Mouse (Mus musculus) heart, postnatal 25 days (tissue): Measurements from ENCODE around the gene Suclg1. TPM values are rescaled to one million over a fixed set of nuclear protein-coding genes. Genes with fewer than 3 reads are reported as not detected.

Experiments used
- DNase-seq: peaks from one replicate; pipeline ENCODE4 v3.0.0; 2022; ENCODE audit warnings: low spot score
- intact Hi-C: fragments of 180-260 bp; cut with DNase I; formaldehyde crosslinking; loops from one replicate; pipeline ENCODE4 v1.15.1; 2025
- total RNA-seq, 2 experiments: library from RNA; stranded (reverse); gene quantifications; 2 replicates each; pipeline ENCODE4 v1.2.3; 2021

The Suclg1 gene
- total RNA-seq, 2 experiments from 2014 or later: 581 TPM

DNA sequence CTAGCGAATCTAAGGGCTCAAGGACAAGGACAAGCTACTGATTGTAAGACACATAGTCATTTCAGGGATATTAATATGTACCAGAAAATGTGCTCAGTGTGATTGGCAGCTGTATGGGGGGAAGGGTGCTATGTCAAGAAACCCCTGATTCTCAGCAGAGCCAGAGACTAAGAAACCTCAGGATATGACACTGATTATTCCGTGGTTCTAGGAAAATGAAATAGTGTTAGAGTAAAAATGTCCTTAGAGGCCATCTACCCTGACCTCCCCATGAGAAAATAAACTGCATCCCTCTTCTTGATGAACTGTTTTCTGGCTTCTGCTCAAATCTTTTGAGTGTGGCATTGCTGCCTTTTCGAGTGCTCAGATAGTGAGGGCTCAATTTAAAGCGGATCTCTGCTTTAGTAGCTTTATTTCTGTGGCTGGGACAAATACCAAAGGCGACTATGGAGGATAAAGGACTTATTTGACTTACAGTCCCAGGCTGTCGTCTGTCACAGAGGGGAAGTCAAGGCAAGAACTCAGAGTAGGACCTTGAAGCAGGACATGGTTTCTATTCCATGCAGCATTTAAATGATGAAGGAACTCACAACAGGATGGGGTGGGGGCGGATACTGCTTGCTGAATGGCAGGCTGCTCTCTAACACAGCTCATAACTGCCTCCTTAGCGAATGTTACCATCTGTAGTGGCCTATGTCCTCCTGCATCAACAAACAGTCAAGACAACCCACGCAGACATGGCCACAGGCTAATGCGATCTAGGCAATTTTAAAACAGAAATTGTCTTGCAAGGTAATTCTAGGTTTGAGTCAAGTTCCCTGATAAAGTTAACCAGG is 60.7 kb downstream of the Suclg1 start:
- intact Hi-C loops: no loop called here
- DNase-seq: no peak

DNA sequence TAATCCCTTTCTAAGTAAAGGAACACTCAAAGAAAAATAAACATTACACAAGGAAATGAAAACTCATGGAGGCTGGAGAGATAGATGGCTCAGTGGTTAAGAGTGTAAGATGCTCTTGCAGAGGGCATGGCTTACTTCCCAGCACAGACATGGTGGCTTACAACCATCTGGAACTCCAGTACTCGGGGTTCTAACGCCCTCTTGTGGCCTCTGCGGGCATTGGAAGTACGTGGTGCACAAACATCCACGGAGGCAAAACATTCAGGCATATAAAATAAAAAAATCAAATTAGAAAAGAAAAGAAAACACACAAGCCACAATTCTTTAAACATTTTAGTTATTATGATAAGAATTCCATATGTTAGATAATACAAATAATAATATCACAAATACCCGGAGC is 63.2 kb downstream of the Suclg1 start:
- no peak for DNase-seq
- intact Hi-C loops: no loop called here

GRCm38 (mm10) chr6:73311786-73312185 is 63.6 kb downstream of the Suclg1 start:
- DNase-seq: no peak
- intact Hi-C loops: no loop called here

DNA sequence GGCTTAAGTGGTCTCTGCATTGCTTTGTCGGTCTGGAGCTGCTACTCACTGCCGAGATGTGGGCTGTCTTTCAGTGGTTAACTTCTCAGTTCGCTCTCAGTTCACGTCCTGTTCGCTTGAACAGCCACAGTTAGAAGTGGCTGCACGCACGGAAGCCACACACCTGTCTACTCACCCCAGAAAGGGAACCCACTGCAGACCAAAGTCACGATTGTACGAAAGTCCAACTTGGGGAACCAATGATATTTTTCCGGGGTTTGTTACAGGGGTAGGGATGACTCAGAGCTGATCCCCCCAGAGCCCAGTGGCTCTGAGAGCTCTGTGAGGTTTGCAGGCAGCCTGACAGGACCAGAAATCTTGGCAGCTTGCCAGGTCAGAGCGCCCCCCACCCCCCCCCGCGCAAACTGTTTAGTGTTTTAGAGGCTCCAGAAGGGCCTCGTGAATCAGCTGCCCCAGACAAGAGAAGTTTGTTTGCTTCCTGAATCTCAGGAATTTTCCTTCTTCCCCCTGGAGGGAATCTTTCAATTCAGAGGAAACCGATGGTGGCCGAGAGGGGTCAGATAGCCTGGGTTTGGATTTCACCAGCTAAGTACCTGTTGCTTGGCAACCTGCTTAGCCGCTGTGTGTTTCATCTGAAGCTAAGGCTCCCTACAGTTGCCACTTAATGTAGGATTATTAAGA is 66.9 kb downstream of the Suclg1 start:
- DNase-seq: no peak
- intact Hi-C loops: no loop called here

DNA sequence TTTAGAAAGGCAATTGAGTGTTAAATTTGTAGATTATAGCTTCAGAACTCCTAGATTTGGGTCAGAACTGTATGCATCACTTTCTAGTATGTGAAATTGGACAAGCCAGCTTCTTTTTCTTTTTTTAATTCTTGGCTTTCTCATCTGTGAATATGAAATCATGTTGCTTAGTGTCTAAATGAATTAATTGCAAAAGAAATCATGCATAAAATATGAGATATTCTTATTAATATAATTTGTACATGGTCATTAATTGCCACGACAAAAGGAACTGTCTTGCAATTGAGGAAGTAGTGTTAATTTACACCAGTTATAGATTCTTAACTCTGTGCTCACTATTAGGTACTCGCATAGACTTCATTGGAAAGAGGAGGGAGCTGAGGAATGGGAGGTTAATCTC is 74.1 kb downstream of the Suclg1 start:
- no peak for DNase-seq
- intact Hi-C loops: no loop called here

Other genes starting within 250 kb of the Suclg1 start
- under 1 TPM; 0.08 to 0.11 TPM for gene Dnah6, start 26.7 kb upstream of the Suclg1 start, total RNA-seq
- gene 4931417E11Rik, start 221.3 kb downstream of the Suclg1 start, total RNA-seq: not detected